Mouse (Mus musculus) G1E (cell line): ENCODE measurements around the gene Slc41a1.

ENCODE experiments used
- CTCF ChIP-seq: IDR thresholded peaks from 2 replicates; pipeline ENCODE4 v1.5.1; 2012; ENCODE audit warnings: low read depth, low read length, inconsistent platforms, mixed read lengths
- GATA1 ChIP-seq: IDR thresholded peaks from 2 replicates; pipeline ENCODE4 v1.6.1; 2012; ENCODE audit warnings: borderline replicate concordance, low read length, inconsistent platforms, mixed read lengths
- GATA2 ChIP-seq: IDR thresholded peaks from 2 replicates; pipeline ENCODE4 v1.6.1; 2012; ENCODE audit warnings: low read depth, low read length, inconsistent platforms, borderline replicate concordance
- POLR2AphosphoS5 ChIP-seq: IDR thresholded peaks from 2 replicates; pipeline ENCODE4 v1.6.1; 2012; ENCODE audit warnings: low read depth, low read length, inconsistent platforms; ENCODE audit not compliant: insufficient replicate concordance
- TAL1 ChIP-seq: conservative IDR thresholded peaks from 2 replicates; pipeline ENCODE4 v1.6.1; 2012; ENCODE audit warnings: low read depth, low read length, inconsistent platforms, mixed read lengths

GRCm38 (mm10) chr1:131804166-131804565, 23.1 kb upstream of the Slc41a1 start:
- TF ChIP-seq CTCF, result no peak
- TF ChIP-seq TAL1, result no peak
- no peak for TF ChIP-seq POLR2AphosphoS5
- TF ChIP-seq GATA1, result no peak
- TF ChIP-seq GATA2, result no peak
